Mouse (Mus musculus): ENCODE measurements at regions not wholly inside any gene's neighbourhood (a gene's known extent, or its start where the extent isn't known, plus 50 kb on each side); places are given as distances from the start of the nearest gene placed in this dataset.

DNA sequence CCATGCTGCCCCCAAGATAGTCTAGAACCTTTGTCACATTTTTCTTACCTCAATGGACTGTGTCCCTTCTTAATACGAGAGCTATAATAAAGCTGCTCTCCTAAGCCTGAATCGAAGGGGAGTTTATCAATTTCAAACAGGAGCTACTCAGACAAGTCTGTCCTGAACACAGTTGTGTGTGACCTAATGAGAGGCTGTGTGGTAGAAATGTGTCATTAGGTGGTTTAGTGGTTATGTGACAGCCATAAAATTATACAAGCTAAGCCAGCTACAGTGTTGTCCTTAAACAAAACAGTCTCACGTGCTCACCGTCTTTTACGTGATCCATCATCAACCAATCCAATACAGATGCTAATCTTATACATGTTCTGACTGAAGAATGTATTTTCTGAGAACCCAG lies 114.5 kb upstream of the Jun start:
- TF ChIP-seq CTCF (IDR thresholded peaks at IDR 0.05; ENCODE audit: insufficient read depth, low read depth, low read length) (no peak), POLR2A (IDR thresholded peaks at IDR 0.05; ENCODE audit: insufficient read depth, low read depth, low read length) (no peak)

All from olfactory bulb, adult 2 months (tissue).